Mouse (Mus musculus) cerebellum, adult 11 months (tissue): ENCODE results near the gene Gm3625.

ENCODE experiments used
- DNase-seq: peaks from one replicate; pipeline ENCODE4 v3.0.0; 2022

Gene Gm3625

GRCm38 (mm10) chr12:4592541-4593165 lies at the start of gene Gm3625, which contains the start of gene Itsn2:
Gm3625 (minus strand) TSS chr12:4592927.
Itsn2 (plus strand) TSS chr12:4592638.
- peak; percentile 56 for DNase-seq

- no peak for DNase-seq
These were observed 48.0 kb upstream of the Gm3625 start for GRCm38 (mm10) chr12:4640737-4641136.

GRCm38 (mm10) chr12:4638438-4638837 lies 45.7 kb upstream of the Gm3625 start:
- no peak for DNase-seq

- DNase-seq, result no peak
These were observed 40.2 kb upstream of the Gm3625 start for GRCm38 (mm10) chr12:4632957-4633356.

GRCm38 (mm10) chr12:4624201-4624600 lies 31.5 kb upstream of the Gm3625 start:
- DNase-seq, result no peak

- DNase-seq, result no peak
These were observed 22.0 kb upstream of the Gm3625 start for GRCm38 (mm10) chr12:4614722-4615121.

GRCm38 (mm10) chr12:4606625-4607024 lies 13.9 kb upstream of the Gm3625 start:
- no peak for DNase-seq

GRCm38 (mm10) chr12:4599713-4600112 lies 7.0 kb upstream of the Gm3625 start:
- DNase-seq, result no peak

GRCm38 (mm10) chr12:4598666-4599428 lies 6.1 kb upstream of the Gm3625 start:
- DNase-seq, result no peak

GRCm38 (mm10) chr12:4595055-4595454 lies 2.3 kb upstream of the Gm3625 start:
- DNase-seq, result no peak

- DNase-seq, result no peak
These were observed 1.2 kb upstream of the Gm3625 start for GRCm38 (mm10) chr12:4593930-4594391.

GRCm38 (mm10) chr12:4593166-4593929 lies 621 bp upstream of the Gm3625 start:
- DNase-seq, result peak; percentile 29

GRCm38 (mm10) chr12:4592025-4592424 lies 702 bp downstream of the Gm3625 start:
- DNase-seq, result no peak

- peak; percentile 22 for DNase-seq
These were observed 4.1 kb downstream of the Gm3625 start for GRCm38 (mm10) chr12:4588603-4589002.

GRCm38 (mm10) chr12:4587846-4588245 lies 4.9 kb downstream of the Gm3625 start:
- DNase-seq, result no peak

- DNase-seq, result no peak
These were observed 10.4 kb downstream of the Gm3625 start for GRCm38 (mm10) chr12:4582326-4582725.

GRCm38 (mm10) chr12:4574065-4574464 lies 18.7 kb downstream of the Gm3625 start:
- no peak for DNase-seq

GRCm38 (mm10) chr12:4571864-4572263 lies 20.9 kb downstream of the Gm3625 start:
- peak; percentile 8 for DNase-seq

GRCm38 (mm10) chr12:4558475-4559279 lies 34.0 kb downstream of the Gm3625 start:
- DNase-seq, result no peak

GRCm38 (mm10) chr12:4558013-4558412 lies 34.7 kb downstream of the Gm3625 start:
- DNase-seq, result no peak

- DNase-seq, result no peak
These were observed 35.3 kb downstream of the Gm3625 start for GRCm38 (mm10) chr12:4557436-4557835.

GRCm38 (mm10) chr12:4556891-4557290 lies 35.8 kb downstream of the Gm3625 start:
- no peak for DNase-seq

- no peak for DNase-seq
These were observed 37.3 kb downstream of the Gm3625 start for GRCm38 (mm10) chr12:4555451-4555850.
